Mouse (Mus musculus): Measurements from ENCODE around the gene Fam83c. TPM values are rescaled to one million over a fixed set of nuclear protein-coding genes. Genes with fewer than 3 reads are reported as not detected.
A peak's percentile ranks its signal among the peaks of the same experiment; 100 is the strongest.

Gene Fam83c
- polyA plus RNA-seq, 1 experiment from 2014 or later = 0.07 TPM

DNA sequence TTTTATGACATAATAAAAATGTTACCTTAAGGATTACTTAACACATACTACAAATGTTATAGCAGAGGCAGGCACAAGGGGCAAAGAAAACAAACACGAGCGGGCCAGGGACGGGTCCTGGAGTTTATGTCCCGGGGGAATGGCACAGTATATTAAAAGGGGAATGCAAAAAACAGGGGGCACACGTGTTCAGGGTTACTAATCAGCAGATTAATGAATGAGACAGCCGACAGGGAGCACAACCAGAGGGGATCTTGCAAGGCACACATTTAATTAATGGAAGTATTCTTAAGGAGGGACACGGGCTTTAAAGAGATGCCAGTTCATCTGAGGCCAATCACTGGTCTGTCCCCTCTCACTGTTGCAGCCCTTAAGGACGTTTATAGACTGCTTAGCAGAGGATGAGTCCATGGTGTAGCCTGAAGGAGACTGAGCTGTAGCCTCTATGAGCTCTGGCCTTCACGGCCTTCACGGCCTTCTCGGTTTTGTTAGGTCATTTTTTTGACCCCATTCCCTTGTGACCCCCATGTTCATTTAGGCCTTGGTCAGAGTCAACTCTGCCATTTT lies 28.7 kb upstream of the Fam83c start:
- peak overlapping the region; percentile 8; the same call in 1 of the 2 replicates for H3K4me2 ChIP-seq (replicated peaks; ENCODE audit: low read depth, low read length)
- H3K9me3 ChIP-seq (ENCODE audit: control insufficient read depth, low read length) = no peaks in the 10 kb centered on the region
- H3K4me3 ChIP-seq (ENCODE audit: low read length) = no peak overlapping the region
- no peaks in the 10 kb centered on the region for H3K27me3 ChIP-seq (ENCODE audit: control insufficient read depth, insufficient read depth, low read length)
- 21% methylated on average over 11 of the region's 11 CpGs for WGBS
- peak overlapping the region; percentile 30; the same call in 1 of the 2 replicates for H3K27ac ChIP-seq (ENCODE audit: low read depth, low read length)
- ATAC-seq (ENCODE audit: low FRiP score, low TSS enrichment) = peak; percentile 74
- peaks cover 6% of the 10 kb centered on the region; the same call in 1 of the 2 replicates for H3K36me3 ChIP-seq (ENCODE audit: control insufficient read depth, insufficient read depth, low read length)
- H3K9ac ChIP-seq (ENCODE audit: low read depth, low read length) = no peak overlapping the region
- peaks cover 17% of the 10 kb centered on the region; the same call in 1 of the 2 replicates for H3K4me1 ChIP-seq (ENCODE audit: control insufficient read depth, insufficient read depth, low read length)

DNA sequence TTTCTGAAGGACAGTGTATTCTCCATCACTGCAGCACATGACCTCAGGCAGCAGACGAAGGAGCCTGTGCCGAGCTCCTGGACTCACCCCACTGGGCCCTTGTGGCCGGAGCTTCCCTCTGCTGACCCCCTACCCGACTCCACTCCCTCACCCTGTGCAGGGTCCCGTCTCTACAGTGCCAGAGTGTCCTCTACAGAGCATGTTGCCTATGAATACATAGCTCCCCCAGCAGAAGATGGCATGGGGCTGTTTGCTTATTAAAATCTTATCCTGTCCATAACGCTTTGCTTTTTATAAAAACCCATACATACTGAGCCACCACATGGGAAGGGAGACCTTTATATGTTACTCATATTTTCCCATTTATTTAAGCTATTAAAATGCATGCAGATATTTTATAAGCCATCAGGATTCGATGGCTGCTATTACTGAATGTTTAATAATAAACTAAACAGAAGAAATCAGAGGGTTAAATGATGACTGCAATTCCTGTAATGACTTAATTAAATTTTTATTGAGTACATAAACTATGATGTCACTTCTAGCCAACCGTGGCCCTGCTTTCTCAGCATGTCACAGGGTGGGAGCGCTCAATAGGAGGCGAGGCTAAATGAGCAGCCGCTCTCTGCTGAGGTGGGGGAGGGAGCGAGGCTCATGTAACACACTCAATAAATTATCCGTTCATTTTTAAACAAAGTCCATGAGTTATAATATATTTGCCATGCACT lies 28.1 kb upstream of the Fam83c start:
- Histone ChIP-seq H3K27ac (ENCODE audit: low read depth, low read length) (no peak overlapping the region), H3K4me2 (replicated peaks; ENCODE audit: low read depth, low read length) (peak overlapping the region; percentile 8; the same call in 1 of the 2 replicates), H3K9ac (ENCODE audit: low read depth, low read length) (0 out of 2 replicates have a peak overlapping the region, but pooled peaks have one; percentile 12), H3K27me3 (ENCODE audit: control insufficient read depth, insufficient read depth, low read length) (no peaks in the 10 kb centered on the region), H3K4me3 (ENCODE audit: low read length) (no peak overlapping the region), H3K36me3 (ENCODE audit: control insufficient read depth, insufficient read depth, low read length) (peaks cover 6% of the 10 kb centered on the region; the same call in 1 of the 2 replicates), H3K9me3 (ENCODE audit: control insufficient read depth, low read length) (no peaks in the 10 kb centered on the region), H3K4me1 (ENCODE audit: control insufficient read depth, insufficient read depth, low read length) (peaks cover 17% of the 10 kb centered on the region; the same call in 1 of the 2 replicates)
- ATAC-seq (ENCODE audit: low FRiP score, low TSS enrichment) = peak; percentile 92
- 34% methylated on average over 13 of the region's 13 CpGs for WGBS

DNA sequence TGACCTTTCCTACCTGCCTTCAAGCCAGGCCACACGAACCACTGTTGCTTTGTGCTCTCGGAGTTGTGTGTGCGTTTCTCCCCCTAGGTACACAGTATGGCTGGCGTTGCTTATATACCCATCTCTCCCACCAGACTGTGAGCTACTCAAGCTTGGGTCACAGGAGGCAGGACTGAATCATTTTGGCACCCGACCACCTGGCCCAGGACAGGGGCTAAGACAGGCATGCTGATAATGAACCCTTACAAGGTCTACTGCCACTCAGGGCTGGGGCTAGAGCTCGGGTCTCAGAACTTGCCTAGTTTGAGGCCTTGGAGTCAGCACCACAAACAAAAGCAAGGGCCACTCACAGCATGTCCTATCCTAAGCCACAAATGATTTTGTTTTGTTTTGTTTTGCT lies 26.9 kb upstream of the Fam83c start:
- ATAC-seq (ENCODE audit: low FRiP score, low TSS enrichment) = no peak
- H3K4me1 ChIP-seq (ENCODE audit: control insufficient read depth, insufficient read depth, low read length) = peaks cover 17% of the 10 kb centered on the region; the same call in 1 of the 2 replicates
- no peaks in the 10 kb centered on the region for H3K9me3 ChIP-seq (ENCODE audit: control insufficient read depth, low read length)
- WGBS = 87% methylated on average over 6 of the region's 6 CpGs
- no peak overlapping the region for H3K4me2 ChIP-seq (replicated peaks; ENCODE audit: low read depth, low read length)
- H3K27me3 ChIP-seq (ENCODE audit: control insufficient read depth, insufficient read depth, low read length) = no peaks in the 10 kb centered on the region
- peaks cover 12% of the 10 kb centered on the region for H3K36me3 ChIP-seq (ENCODE audit: control insufficient read depth, insufficient read depth, low read length)
- no peak overlapping the region for H3K4me3 ChIP-seq (ENCODE audit: low read length)
- H3K27ac ChIP-seq (ENCODE audit: low read depth, low read length) = no peak overlapping the region
- no peak overlapping the region for H3K9ac ChIP-seq (ENCODE audit: low read depth, low read length)

DNA sequence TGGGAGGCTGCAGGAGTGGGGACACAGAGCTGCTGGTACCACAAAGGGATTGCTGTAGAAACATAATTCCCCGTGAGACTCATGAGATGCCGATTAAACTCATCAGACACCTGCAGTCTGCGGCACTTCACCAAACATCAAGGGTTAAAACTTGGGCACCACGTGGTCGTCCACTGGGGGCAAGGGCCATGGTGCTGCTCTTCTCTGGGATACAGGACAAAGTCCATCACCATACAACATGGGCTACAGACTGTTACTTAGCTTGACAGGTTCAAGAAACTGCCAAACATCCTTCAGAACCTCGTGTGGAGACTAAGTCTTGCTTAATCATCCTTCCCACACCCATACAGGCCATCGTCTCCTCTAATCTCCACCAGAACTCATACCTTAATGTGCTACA lies 25.4 kb upstream of the Fam83c start:
- no peak for ATAC-seq (ENCODE audit: low FRiP score, low TSS enrichment)
- Histone ChIP-seq H3K27ac (ENCODE audit: low read depth, low read length) (no peak overlapping the region), H3K27me3 (ENCODE audit: control insufficient read depth, insufficient read depth, low read length) (no peaks in the 10 kb centered on the region), H3K4me2 (replicated peaks; ENCODE audit: low read depth, low read length) (no peak overlapping the region), H3K9me3 (ENCODE audit: control insufficient read depth, low read length) (no peaks in the 10 kb centered on the region), H3K9ac (ENCODE audit: low read depth, low read length) (no peak overlapping the region), H3K4me3 (ENCODE audit: low read length) (no peak overlapping the region), H3K4me1 (ENCODE audit: control insufficient read depth, insufficient read depth, low read length) (peaks cover 17% of the 10 kb centered on the region; the same call in 1 of the 2 replicates), H3K36me3 (ENCODE audit: control insufficient read depth, insufficient read depth, low read length) (peaks cover 18% of the 10 kb centered on the region)
- 80% methylated on average over 7 of the region's 7 CpGs for whole genome bisulfite sequencing

DNA sequence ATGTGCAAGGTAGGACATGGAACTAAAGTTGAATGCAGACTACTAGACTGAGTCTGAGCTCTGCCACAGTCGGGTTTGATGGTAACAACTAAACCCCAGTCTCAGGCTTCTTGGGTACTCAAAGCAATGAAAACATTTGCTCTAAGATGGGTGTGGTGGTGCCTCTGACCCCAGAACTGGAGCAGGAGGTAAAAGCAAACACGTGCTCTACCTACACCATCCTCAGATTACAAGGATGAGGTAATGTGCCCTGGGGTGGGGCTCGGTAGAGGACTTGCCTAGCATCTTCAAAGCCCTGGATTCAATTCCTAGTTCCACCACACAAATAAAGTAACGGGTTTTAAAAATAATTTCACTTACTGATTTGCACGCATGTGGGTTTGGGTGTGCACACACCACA lies 17.9 kb upstream of the Fam83c start:
- H3K36me3 ChIP-seq (ENCODE audit: control insufficient read depth, insufficient read depth, low read length) = peaks cover 43% of the 10 kb centered on the region
- no peak overlapping the region for H3K4me2 ChIP-seq (replicated peaks; ENCODE audit: low read depth, low read length)
- no peak overlapping the region for H3K9ac ChIP-seq (ENCODE audit: low read depth, low read length)
- H3K4me3 ChIP-seq (ENCODE audit: low read length) = no peak overlapping the region
- no peaks in the 10 kb centered on the region for H3K9me3 ChIP-seq (ENCODE audit: control insufficient read depth, low read length)
- no peaks in the 10 kb centered on the region for H3K4me1 ChIP-seq (ENCODE audit: control insufficient read depth, insufficient read depth, low read length)
- H3K27me3 ChIP-seq (ENCODE audit: control insufficient read depth, insufficient read depth, low read length) = no peaks in the 10 kb centered on the region
- WGBS = 70% methylated on average over 5 of the region's 5 CpGs
- no peak overlapping the region for H3K27ac ChIP-seq (ENCODE audit: low read depth, low read length)
- ATAC-seq (ENCODE audit: low FRiP score, low TSS enrichment) = no peak

DNA sequence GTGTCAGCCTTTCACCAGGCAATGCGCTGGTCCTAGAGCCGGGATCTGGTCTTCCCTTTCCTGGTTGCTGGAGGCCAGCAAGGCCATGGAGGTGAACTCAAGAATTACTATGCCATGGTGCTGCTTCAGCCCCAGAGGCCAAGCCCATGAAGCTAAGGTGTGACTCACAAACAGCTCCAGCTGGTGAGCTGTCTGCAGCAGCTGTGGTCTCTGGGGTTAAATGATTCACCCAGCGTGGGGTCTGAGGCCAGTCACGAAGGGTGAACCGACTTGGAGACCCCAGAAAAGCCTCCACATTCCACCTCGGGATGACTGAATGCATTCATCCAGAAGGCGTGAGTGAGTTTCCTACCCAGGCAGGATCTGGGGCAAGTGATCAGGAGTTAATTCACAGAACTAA lies 15.5 kb upstream of the Fam83c start:
- H3K27me3 ChIP-seq (ENCODE audit: control insufficient read depth, insufficient read depth, low read length) = no peaks in the 10 kb centered on the region
- 85% methylated on average over 7 of the region's 7 CpGs for WGBS
- no peak overlapping the region for H3K4me2 ChIP-seq (replicated peaks; ENCODE audit: low read depth, low read length)
- ATAC-seq (ENCODE audit: low FRiP score, low TSS enrichment) = no peak
- peaks cover 47% of the 10 kb centered on the region for H3K36me3 ChIP-seq (ENCODE audit: control insufficient read depth, insufficient read depth, low read length)
- no peaks in the 10 kb centered on the region for H3K4me1 ChIP-seq (ENCODE audit: control insufficient read depth, insufficient read depth, low read length)
- no peaks in the 10 kb centered on the region for H3K9me3 ChIP-seq (ENCODE audit: control insufficient read depth, low read length)
- H3K27ac ChIP-seq (ENCODE audit: low read depth, low read length) = no peak overlapping the region
- no peak overlapping the region for H3K9ac ChIP-seq (ENCODE audit: low read depth, low read length)
- no peak overlapping the region for H3K4me3 ChIP-seq (ENCODE audit: low read length)

DNA sequence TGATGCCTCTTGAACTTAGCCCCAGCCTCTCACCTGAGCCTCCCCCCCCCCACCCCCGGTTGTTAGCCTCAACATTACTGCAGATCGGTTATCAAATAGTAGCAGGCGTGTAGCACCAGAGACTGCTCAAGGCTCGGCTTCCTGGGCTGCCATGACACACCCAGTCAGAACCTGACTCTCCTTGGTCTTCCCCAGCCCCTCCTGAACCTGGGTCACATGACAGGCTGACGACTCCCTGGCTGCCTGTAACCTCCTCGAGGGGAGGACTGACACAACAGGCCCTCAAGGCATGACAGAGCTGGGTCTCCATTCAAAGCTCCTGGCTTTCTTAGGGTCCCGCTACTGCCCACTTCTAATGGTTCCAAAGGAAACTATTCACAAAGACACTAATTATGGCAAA lies 14.8 kb upstream of the Fam83c start:
- Histone ChIP-seq H3K4me2 (replicated peaks; ENCODE audit: low read depth, low read length) (no peak overlapping the region), H3K36me3 (ENCODE audit: control insufficient read depth, insufficient read depth, low read length) (peaks cover 47% of the 10 kb centered on the region), H3K27ac (ENCODE audit: low read depth, low read length) (no peak overlapping the region), H3K4me1 (ENCODE audit: control insufficient read depth, insufficient read depth, low read length) (no peaks in the 10 kb centered on the region), H3K27me3 (ENCODE audit: control insufficient read depth, insufficient read depth, low read length) (no peaks in the 10 kb centered on the region), H3K9ac (ENCODE audit: low read depth, low read length) (no peak overlapping the region), H3K4me3 (ENCODE audit: low read length) (no peak overlapping the region), H3K9me3 (ENCODE audit: control insufficient read depth, low read length) (no peaks in the 10 kb centered on the region)
- WGBS = 63% methylated on average over 7 of the region's 7 CpGs
- ATAC-seq (ENCODE audit: low FRiP score, low TSS enrichment) = no peak

DNA sequence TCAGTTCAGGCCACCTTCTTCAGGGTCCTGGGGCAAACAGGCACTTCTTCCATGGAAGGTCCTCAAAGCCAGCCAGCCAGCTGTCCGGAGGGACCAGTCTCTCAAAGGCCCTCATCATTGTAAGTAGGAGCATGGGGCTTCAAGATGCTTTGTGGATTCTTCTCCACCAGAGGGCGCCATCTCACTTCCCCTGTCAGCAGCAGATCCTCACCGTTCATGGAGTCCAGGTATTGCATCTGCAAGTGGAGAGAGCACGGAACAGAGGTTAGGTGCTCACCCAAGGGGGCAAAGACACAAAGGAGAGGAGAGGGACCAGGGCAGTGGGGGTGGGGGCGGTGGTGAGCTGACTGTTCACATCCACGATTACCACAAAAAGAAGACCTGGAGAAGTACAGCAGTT lies 13.6 kb upstream of the Fam83c start:
- Histone ChIP-seq H3K4me3 (ENCODE audit: low read length) (no peak overlapping the region), H3K36me3 (ENCODE audit: control insufficient read depth, insufficient read depth, low read length) (peaks cover 42% of the 10 kb centered on the region), H3K9ac (ENCODE audit: low read depth, low read length) (no peak overlapping the region), H3K4me2 (replicated peaks; ENCODE audit: low read depth, low read length) (no peak overlapping the region), H3K27me3 (ENCODE audit: control insufficient read depth, insufficient read depth, low read length) (no peaks in the 10 kb centered on the region), H3K4me1 (ENCODE audit: control insufficient read depth, insufficient read depth, low read length) (no peaks in the 10 kb centered on the region), H3K9me3 (ENCODE audit: control insufficient read depth, low read length) (no peaks in the 10 kb centered on the region), H3K27ac (ENCODE audit: low read depth, low read length) (no peak overlapping the region)
- WGBS = 37% methylated on average over 6 of the region's 6 CpGs
- ATAC-seq (ENCODE audit: low FRiP score, low TSS enrichment) = no peak

DNA sequence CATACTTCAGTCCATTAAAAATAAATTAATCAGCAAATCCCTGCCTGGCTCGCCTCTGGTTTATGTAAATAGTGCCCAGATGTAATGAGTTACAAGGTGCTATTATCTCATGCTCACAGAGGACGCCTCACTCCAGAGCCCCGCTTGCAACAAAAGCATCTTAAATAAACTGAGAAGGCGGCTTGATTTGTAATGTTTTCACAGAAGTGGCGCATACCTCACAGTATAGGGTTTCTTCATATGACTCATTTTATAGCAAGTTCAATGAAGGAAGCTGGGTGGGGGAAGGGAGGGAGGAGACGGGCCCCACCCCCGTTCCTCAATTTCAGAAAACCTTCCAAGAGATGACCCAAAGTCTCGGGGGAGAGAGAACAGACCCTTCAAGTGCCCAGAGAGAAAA lies 12.3 kb upstream of the Fam83c start:
- Histone ChIP-seq H3K27ac (ENCODE audit: low read depth, low read length) (no peak overlapping the region), H3K4me2 (replicated peaks; ENCODE audit: low read depth, low read length) (no peak overlapping the region), H3K27me3 (ENCODE audit: control insufficient read depth, insufficient read depth, low read length) (no peaks in the 10 kb centered on the region), H3K4me3 (ENCODE audit: low read length) (no peak overlapping the region), H3K36me3 (ENCODE audit: control insufficient read depth, insufficient read depth, low read length) (peaks cover 42% of the 10 kb centered on the region), H3K9me3 (ENCODE audit: control insufficient read depth, low read length) (no peaks in the 10 kb centered on the region), H3K4me1 (ENCODE audit: control insufficient read depth, insufficient read depth, low read length) (no peaks in the 10 kb centered on the region), H3K9ac (ENCODE audit: low read depth, low read length) (no peak overlapping the region)
- ATAC-seq (ENCODE audit: low FRiP score, low TSS enrichment) = no peak
- WGBS = 47% methylated on average over 8 of the region's 8 CpGs
